Comparison of ENCODE assay signal across 31 mouse cellular contexts in genomic region chr5:140492684-140493233, GRCm38 (mm10). TPM values are rescaled to one million over a fixed set of nuclear protein-coding genes. Genes with fewer than 3 reads are reported as not detected.
DNase-seq lines count a peak whose midpoint lies in the region; ATAC-seq and TF ChIP-seq lines count a peak whose summit lies in the region.
"Had no signal": no experiment of that assay in that cellular context is flagged by ENCODE, and none has a peak within 500 bp of the region (broad histone marks: within the 10 kb centered on the region; RNA-seq: fewer than 3 reads in every experiment).

No protein-coding gene starts in this region.

- H3K36me3 ChIP-seq in kidney, postnatal 0 days (ENCODE audit: insufficient read depth, low read length): no peaks in the 10 kb centered on the region
- H3K36me3 ChIP-seq in E14TG2a.4 (ENCODE audit: insufficient read depth, low read length): no peaks in the 10 kb centered on the region
- H3K36me3 ChIP-seq in hindbrain, postnatal 0 days (ENCODE audit: insufficient read depth, low read length): no peaks in the 10 kb centered on the region
- H3K36me3 ChIP-seq: hindbrain, embryonic 12.5 days had no signal

- H3K4me3 ChIP-seq in kidney, postnatal 0 days (replicated peaks; ENCODE audit: low read depth, low read length): no peak overlapping the region
- H3K4me3 ChIP-seq in E14TG2a.4 (replicated peaks; ENCODE audit: low read length): peak overlapping the region; percentile 48; the same call in 1 of the 2 replicates
- no peak overlapping the region for H3K4me3 ChIP-seq in hindbrain, postnatal 0 days (ENCODE audit: low read length)
- H3K4me3 ChIP-seq: forebrain, embryonic 13.5 days; hindbrain, embryonic 12.5 days had no signal

- H3K4me1 ChIP-seq in kidney, postnatal 0 days (replicated peaks; ENCODE audit: insufficient read depth, low read length): no peaks in the 10 kb centered on the region
- peaks cover 19% of the 10 kb centered on the region for H3K4me1 ChIP-seq in E14TG2a.4 (replicated peaks; ENCODE audit: low read depth, low read length)
- no peaks in the 10 kb centered on the region for H3K4me1 ChIP-seq in hindbrain, postnatal 0 days (ENCODE audit: insufficient read depth, low read length)
- H3K4me1 ChIP-seq: forebrain, embryonic 13.5 days; hindbrain, embryonic 12.5 days had no signal

- H3K9ac ChIP-seq in kidney, postnatal 0 days (ENCODE audit: low read depth, low read length): no peak overlapping the region
- H3K9ac ChIP-seq in hindbrain, postnatal 0 days (replicated peaks; ENCODE audit: low read length): no peak overlapping the region
- H3K9ac ChIP-seq: forebrain, embryonic 13.5 days; hindbrain, embryonic 12.5 days; lung, embryonic 14.5 days had no signal

- H3K4me2 ChIP-seq in kidney, postnatal 0 days (ENCODE audit: low read length): no peak overlapping the region
- no peak overlapping the region for H3K4me2 ChIP-seq in hindbrain, postnatal 0 days (ENCODE audit: low read depth, low read length)
- H3K4me2 ChIP-seq: forebrain, embryonic 13.5 days; hindbrain, embryonic 12.5 days; lung, embryonic 14.5 days had no signal

- no peaks in the 10 kb centered on the region for H3K27me3 ChIP-seq in kidney, postnatal 0 days (ENCODE audit: insufficient read depth, low read length)
- peaks cover 31% of the 10 kb centered on the region for H3K27me3 ChIP-seq in E14TG2a.4 (ENCODE audit: insufficient read depth, low read length)
- H3K27me3 ChIP-seq in hindbrain, postnatal 0 days (ENCODE audit: insufficient read depth, low read length): no peaks in the 10 kb centered on the region
- H3K27me3 ChIP-seq: forebrain, embryonic 13.5 days had no signal

- peak; percentile 11 for DNase-seq in embryo, embryonic 10 days (ENCODE audit: low spot score)
- no peak for DNase-seq in embryo, embryonic 11 days
- peak; percentile 5 for DNase-seq in kidney, postnatal 0 days (ENCODE audit: low spot score)
- DNase-seq in kidney, postnatal 25 days: no peak
- peak; percentile 88 for DNase-seq in ZHBTc4 (ENCODE audit: low read depth, low spot score)
- no peak for DNase-seq in lung, adult 18-20 months
- no peak for DNase-seq in hindbrain, postnatal 0 days (ENCODE audit: low spot score)
- DNase-seq: adrenal gland, adult 8-10 months; cerebellum, adult 2 months; cerebellum, postnatal 14 days; gastrocnemius, postnatal 36 days; kidney, adult 11 months; layer of hippocampus, adult 9-11 months; lung, embryonic 14.5 days; lung, postnatal 14 days; right cerebral cortex, postnatal 4 days; thymus, postnatal 14 days had no signal

- no peak overlapping the region for H3K27ac ChIP-seq in kidney, postnatal 0 days
- no peak overlapping the region for H3K27ac ChIP-seq in hindbrain, postnatal 0 days
- H3K27ac ChIP-seq: forebrain, embryonic 13.5 days; hindbrain, embryonic 12.5 days had no signal

- H3K9me3 ChIP-seq in kidney, postnatal 0 days (replicated peaks; ENCODE audit: low read length): no peaks in the 10 kb centered on the region
- no peaks in the 10 kb centered on the region for H3K9me3 ChIP-seq in E14TG2a.4 (ENCODE audit: low read length)
- H3K9me3 ChIP-seq in hindbrain, postnatal 0 days (ENCODE audit: low read length): no peaks in the 10 kb centered on the region
- H3K9me3 ChIP-seq: forebrain, embryonic 13.5 days; hindbrain, embryonic 12.5 days had no signal

- 17% methylated on average over 11 of the region's 11 CpGs for WGBS in kidney, postnatal 0 days
- WGBS in hindbrain, postnatal 0 days: 34% methylated on average over 11 of the region's 11 CpGs

- no peak for TF ChIP-seq CTCF in kidney, postnatal 0 days (IDR thresholded peaks at IDR 0.05; ENCODE audit: low read depth)
- no peak for TF ChIP-seq CTCF in E14TG2a.4 (conservative IDR thresholded peaks at IDR 0.05; ENCODE audit: low read length)
- TF ChIP-seq CTCF in hindbrain, postnatal 0 days (IDR thresholded peaks at IDR 0.05; ENCODE audit: low read depth): no peak

- ATAC-seq in kidney, postnatal 0 days (replicated peaks; ENCODE audit: low FRiP score, low read depth): 0 out of 2 replicates have a peak, but pooled peaks have one; percentile 61
- ATAC-seq in hindbrain, postnatal 0 days: no peak
- ATAC-seq: forebrain, embryonic 13.5 days; midbrain, embryonic 16.5 days had no signal

RNA-seq across cellular contexts. Expression of gene Chst12, which starts 12.6 kb away (rescaled TPM):
- 14.5 and 15.6 TPM in 2 replicates for polyA plus RNA-seq in kidney, postnatal 0 days (2015; fragmentation: Nextera tagmentation; extraction: Ambion mirVana)
- 9.8 and 22.7 TPM in 2 replicates for total RNA-seq in hindbrain, postnatal 0 days (2014; rRNA removed)
- 19.1 and 22.0 TPM in 2 replicates for polyA plus RNA-seq in hindbrain, postnatal 0 days (2015; fragmentation: Nextera tagmentation; extraction: Ambion mirVana)

RNA-seq across cellular contexts. Expression of gene Gm4869, which starts 47.3 kb away (rescaled TPM):
- not detected in 2 replicates for polyA plus RNA-seq in kidney, postnatal 0 days (2015; fragmentation: Nextera tagmentation; extraction: Ambion mirVana)
- not detected in 2 replicates for total RNA-seq in hindbrain, postnatal 0 days (2014; rRNA removed)
- polyA plus RNA-seq in hindbrain, postnatal 0 days (2015; fragmentation: Nextera tagmentation; extraction: Ambion mirVana): not detected in 2 replicates
- total RNA-seq: CH12.LX; gastrocnemius, postnatal 36 days; heart, adult 8-10 months; heart, postnatal 25 days; left cerebral cortex, postnatal 14 days; liver, adult 2 months had no signal
- polyA plus RNA-seq: cerebellum, adult 2 months; forebrain, embryonic 13.5 days; heart, embryonic 14.5 days; hindbrain, embryonic 12.5 days; kidney, embryonic 16.5 days; large intestine, adult 2 months; limb, embryonic 11.5 days; liver, adult 2 months; lung, embryonic 14.5 days; midbrain, embryonic 16.5 days; neural tube, embryonic 11.5 days had no signal

Comparison
In these comparisons a context has a peak if more than half of its experiments do, and no peak if none do; other contexts are left out.
1. DNase-seq: peak in embryo, embryonic 10 days (single experiment), kidney, postnatal 0 days (single experiment) and ZHBTc4 (single experiment); none in embryo, embryonic 11 days (single experiment), kidney, postnatal 25 days (0 of 2), lung, adult 18-20 months (0 of 2) and hindbrain, postnatal 0 days (single experiment).